Mouse (Mus musculus) liver, embryonic 14.5 days (tissue): ENCODE results near the gene Stx5a.

Source experiments
- CTCF ChIP-seq: IDR thresholded peaks from 2 replicates; pipeline ENCODE4 v1.5.1; 2016; ENCODE audit warnings: antibody characterized with exemption, low read depth, control low read depth
- EP300 ChIP-seq: IDR thresholded peaks from 2 replicates; pipeline ENCODE4 v1.6.1; 2016; ENCODE audit warnings: antibody characterized with exemption, low read depth

DNA sequence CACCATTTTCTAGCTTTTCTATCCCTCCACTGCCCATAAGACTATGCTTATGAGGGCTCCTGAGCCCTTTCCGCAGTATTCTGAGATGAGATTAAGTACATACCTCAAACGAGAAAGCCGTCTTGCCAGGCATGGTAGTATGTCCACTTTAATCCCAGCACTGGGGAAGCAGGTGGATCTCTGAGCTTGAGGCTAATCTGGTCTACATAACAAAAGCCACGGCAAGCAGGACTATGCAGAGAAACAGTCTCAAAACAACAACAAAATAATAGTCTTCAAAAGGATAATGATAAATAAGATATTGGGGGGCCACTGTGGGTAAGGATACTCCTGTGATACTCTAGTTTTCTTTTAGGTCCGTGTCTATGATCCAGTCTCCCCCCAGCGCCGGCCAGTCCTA lies 2.3 kb upstream of the Stx5a start:
- no peak for TF ChIP-seq CTCF
- TF ChIP-seq EP300, result no peak
